Mouse (Mus musculus) olfactory bulb, adult 2 months (tissue): ENCODE measurements around the gene Atoh8. TPM values are rescaled to one million over a fixed set of nuclear protein-coding genes. Genes with fewer than 3 reads are reported as not detected.

Experiments used
- H3K27ac ChIP-seq: fragments of 200-500 bp; 2 replicates; pipeline ENCODE4 v1.5.1; 2012; ENCODE audit warnings: low read depth, low read length; ENCODE audit not compliant: insufficient read depth
- H3K4me1 ChIP-seq: fragments of 200-500 bp; 2 replicates; pipeline ENCODE4 v1.6.1; 2012; ENCODE audit warnings: low read length; ENCODE audit not compliant: control insufficient read depth, insufficient read depth
- H3K4me3 ChIP-seq: fragments of 200-500 bp; 2 replicates; pipeline ENCODE4 v1.5.1; 2012; ENCODE audit warnings: mild to moderate bottlenecking, low read depth, low read length, moderate library complexity; ENCODE audit not compliant: insufficient read depth
- CTCF ChIP-seq: fragments of 200-500 bp; IDR thresholded peaks from 2 replicates; pipeline ENCODE4 v1.5.1; 2012; ENCODE audit warnings: low read depth, mild to moderate bottlenecking, low read length, moderate library complexity; ENCODE audit not compliant: insufficient read depth
- POLR2A ChIP-seq: fragments of 200-500 bp; IDR thresholded peaks from 2 replicates; pipeline ENCODE4 v1.6.1; 2012; ENCODE audit warnings: mild to moderate bottlenecking, low read depth, low read length, moderate library complexity; ENCODE audit not compliant: insufficient read depth
- WGBS: fragments of 180-500 bp; shearing (Covaris S2); methylation state at CpG from one replicate; pipeline ENCODE4 v1.1.7; 2018; 5-methylcytosine and 5-hydroxymethylcytosine counted together
- polyA plus RNA-seq: library from polyadenylated mRNA; stranded (reverse); fragments of >200 nt; gene quantifications from 2 replicates; pipeline ENCODE4 v1.2.4, GENCODE M21; 2012; ENCODE audit warnings: low replicate concordance; ENCODE audit not compliant: missing spikeins, insufficient read depth, insufficient read length

Gene Atoh8
- polyA plus RNA-seq, 1 experiment, result not detected

DNA sequence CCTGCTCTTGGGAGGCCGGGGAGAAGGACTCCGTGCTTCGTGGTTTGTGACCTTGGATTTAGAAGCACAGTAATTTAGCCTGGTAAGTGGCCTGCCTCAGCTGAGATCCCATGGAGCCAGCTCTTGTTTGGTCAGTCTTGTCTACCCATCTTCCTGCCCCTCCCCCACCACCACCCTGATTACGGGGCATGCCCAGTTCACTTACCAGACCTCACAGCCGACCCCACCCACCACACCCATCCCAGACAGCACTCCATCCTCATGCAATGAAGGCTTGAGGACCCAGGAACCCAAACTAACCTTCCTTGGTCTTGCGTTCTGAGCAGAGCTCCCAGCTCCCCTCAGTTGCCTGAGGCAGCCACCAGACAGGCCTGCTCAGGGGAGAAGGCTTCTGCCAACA, 37.8 kb upstream of the Atoh8 start:
- no peak for TF ChIP-seq POLR2A
- no peak for TF ChIP-seq CTCF
- peaks cover 3% of the 10 kb centered on the region; the same call in 1 of the 2 replicates for H3K4me1 ChIP-seq
- H3K4me3 ChIP-seq, result no peak overlapping the region
- H3K27ac ChIP-seq, result no peak overlapping the region
- 85% methylated on average over 6 of the region's 6 CpGs for WGBS

DNA sequence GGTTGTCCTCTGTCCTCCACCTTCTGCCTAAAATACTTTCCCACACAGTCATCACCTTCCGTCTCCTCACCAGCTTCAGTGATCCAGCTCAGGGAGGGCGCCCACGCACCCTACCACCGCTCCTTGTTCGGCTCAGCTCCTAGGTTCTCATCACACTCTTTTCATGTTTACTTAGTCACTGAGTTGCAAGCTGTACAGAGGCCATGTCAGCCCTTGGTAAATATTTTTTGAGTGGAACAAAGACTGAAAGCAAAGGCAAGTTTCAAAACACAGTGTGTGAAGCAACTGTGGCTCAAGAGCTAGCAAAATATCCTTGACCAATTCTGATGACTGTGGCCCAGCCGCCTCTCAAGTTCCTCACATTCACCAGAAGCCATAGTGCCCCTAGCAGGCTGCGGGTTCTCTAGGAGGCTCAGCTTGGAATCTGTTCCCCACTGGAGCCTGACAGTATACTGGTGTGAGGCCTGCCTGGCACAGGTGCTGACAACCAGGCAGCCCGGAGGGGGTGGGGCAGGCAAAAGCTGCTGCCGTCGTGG, 36.9 kb upstream of the Atoh8 start:
- no peaks in the 10 kb centered on the region for H3K4me1 ChIP-seq
- no peak overlapping the region for H3K27ac ChIP-seq
- whole genome bisulfite sequencing, result 86% methylated on average over 10 of the region's 10 CpGs
- no peak for TF ChIP-seq CTCF
- no peak for TF ChIP-seq POLR2A
- no peak overlapping the region for H3K4me3 ChIP-seq

DNA sequence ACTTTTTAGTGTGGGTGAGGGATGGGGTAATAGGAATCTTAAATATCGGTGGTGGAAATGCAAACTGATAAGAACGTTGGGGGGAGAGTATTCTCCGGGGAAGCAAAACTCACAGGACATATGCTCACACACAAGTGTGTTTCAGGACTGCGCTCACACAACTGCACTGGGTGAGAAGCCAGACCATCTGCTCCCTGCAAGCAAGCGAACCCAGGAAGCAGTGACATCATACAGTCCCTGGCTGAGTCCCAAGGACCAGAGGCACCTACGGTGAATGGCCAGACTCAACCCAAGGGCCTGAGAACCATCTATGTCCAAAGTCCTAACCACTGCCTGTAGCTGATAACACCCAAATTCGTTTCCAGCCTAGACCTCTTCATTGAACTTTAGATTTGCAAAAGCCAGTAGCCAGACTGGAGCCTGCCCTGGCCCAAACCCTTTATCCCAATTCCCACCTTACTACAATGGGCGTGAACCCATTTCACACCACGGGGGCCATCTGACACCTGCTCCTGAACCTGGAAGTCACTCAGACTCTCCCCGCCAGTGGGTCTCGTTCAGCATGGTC, 35.7 kb upstream of the Atoh8 start:
- H3K4me1 ChIP-seq, result no peaks in the 10 kb centered on the region
- no peak overlapping the region for H3K27ac ChIP-seq
- 82% methylated on average over 11 of the region's 11 CpGs for WGBS
- TF ChIP-seq POLR2A (no peak), CTCF (no peak)
- no peak overlapping the region for H3K4me3 ChIP-seq

DNA sequence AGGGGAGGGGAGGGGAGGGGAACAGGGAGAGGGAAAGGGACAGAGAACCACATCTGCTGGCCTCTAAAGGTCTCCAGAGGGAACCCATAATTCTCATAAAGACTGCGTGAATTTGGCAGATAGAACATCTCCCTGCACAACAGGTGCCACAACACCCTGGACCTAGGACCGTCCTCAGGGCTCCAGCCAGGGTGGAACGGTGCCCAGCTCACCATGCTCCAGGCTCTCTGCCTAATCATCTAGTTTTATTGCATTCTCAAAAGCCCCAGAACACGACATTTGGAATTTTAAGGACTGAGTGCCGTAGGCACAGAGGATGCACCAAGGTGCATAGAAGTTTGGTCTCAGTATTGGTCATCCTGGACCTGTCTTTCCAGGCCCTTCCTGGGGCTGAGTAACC, 34.9 kb upstream of the Atoh8 start:
- TF ChIP-seq CTCF (no peak), POLR2A (no peak)
- Histone ChIP-seq H3K27ac (no peak overlapping the region), H3K4me1 (no peaks in the 10 kb centered on the region), H3K4me3 (no peak overlapping the region)
- WGBS, result 80% methylated on average over 5 of the region's 5 CpGs

DNA sequence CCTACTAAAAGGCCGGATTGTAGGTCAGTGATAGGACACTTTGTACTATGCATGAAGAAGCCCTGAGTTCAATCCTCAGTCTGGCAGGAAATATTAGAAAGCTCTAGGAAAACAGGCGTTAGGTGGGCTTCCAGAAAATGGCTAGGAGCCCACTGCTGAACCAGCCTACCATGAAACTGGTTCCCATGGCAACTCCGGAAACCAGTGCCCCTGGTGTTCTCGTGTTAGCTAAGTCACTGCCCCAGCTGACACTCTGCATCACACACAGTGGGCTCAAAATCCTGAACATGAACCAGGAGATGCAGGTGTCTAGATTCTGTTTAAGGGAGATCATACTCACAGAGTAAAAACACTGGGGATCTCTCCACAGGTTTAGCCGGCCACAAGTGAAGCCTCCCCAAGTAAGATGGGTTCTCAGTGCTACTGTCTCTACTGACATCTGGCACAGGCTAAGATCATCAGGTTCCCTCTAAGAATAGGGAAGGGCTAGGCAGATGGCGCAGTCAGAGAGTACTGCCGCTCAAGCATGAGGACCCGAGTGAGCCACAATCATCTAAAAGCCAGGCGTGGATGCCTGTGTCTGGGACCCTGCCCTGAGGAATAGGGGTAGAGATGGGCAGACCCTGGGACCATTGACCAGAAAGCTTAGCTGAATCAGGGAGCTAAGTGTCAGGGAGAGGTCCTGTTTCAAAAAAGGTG, 32.9 kb upstream of the Atoh8 start:
- Histone ChIP-seq H3K4me1 (no peaks in the 10 kb centered on the region), H3K27ac (no peak overlapping the region), H3K4me3 (no peak overlapping the region)
- TF ChIP-seq CTCF (no peak), POLR2A (no peak)
- 72% methylated on average over 9 of the region's 9 CpGs for WGBS

DNA sequence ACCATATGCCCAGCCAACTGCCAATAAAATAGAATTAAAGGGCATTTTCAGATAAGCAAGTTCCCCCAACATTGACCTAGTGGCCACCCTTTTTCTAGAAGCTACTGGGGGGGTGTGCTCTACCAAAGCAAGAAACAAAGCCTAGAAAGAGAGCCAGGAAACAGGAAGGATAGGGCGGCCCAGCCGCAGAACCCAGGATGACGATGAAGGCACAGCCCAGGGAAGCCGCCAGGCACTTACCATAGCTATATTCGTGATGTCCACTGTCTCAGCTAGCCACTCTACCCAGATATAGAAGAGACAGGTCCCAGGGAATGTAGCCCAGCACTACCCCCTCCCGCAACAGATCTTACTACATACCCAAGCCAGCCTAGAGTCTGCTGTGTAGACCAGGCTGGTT, 30.3 kb upstream of the Atoh8 start:
- TF ChIP-seq CTCF, result no peak
- no peak for TF ChIP-seq POLR2A
- WGBS, result 91% methylated on average over 6 of the region's 6 CpGs
- Histone ChIP-seq H3K4me3 (no peak overlapping the region), H3K4me1 (peaks cover 2% of the 10 kb centered on the region), H3K27ac (no peak overlapping the region)

DNA sequence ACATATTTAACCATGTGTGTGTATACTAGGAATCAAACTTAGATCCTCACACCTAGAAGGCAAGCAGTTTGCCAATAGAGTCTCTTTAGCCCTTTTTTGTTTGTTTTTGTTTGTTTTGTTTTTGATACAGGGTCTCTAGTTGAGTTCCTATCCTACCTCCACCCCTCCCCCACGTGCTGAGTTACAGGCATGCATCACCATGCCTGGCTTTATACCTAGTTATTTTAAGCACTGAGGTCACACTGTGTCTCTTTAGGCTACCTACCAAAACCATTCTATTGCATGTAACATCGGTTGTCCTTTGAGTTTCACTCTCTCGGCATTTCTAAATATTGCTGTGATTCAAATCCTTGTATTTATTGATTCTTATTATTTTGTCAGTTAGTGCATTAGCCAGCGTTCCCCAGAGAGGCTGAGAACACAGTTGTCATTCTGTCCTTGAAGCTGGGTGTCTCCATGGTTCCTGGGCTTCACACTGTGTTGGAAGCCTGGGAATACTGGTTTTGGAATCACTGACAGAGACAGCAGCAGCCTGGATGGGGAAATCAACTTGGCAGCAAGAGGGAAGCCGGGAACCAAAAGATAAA, 28.4 kb upstream of the Atoh8 start:
- peaks cover 2% of the 10 kb centered on the region for H3K4me1 ChIP-seq
- 59% methylated on average over 5 of the region's 5 CpGs for WGBS
- H3K4me3 ChIP-seq, result no peak overlapping the region
- H3K27ac ChIP-seq, result no peak overlapping the region
- TF ChIP-seq POLR2A, result no peak
- TF ChIP-seq CTCF, result no peak

DNA sequence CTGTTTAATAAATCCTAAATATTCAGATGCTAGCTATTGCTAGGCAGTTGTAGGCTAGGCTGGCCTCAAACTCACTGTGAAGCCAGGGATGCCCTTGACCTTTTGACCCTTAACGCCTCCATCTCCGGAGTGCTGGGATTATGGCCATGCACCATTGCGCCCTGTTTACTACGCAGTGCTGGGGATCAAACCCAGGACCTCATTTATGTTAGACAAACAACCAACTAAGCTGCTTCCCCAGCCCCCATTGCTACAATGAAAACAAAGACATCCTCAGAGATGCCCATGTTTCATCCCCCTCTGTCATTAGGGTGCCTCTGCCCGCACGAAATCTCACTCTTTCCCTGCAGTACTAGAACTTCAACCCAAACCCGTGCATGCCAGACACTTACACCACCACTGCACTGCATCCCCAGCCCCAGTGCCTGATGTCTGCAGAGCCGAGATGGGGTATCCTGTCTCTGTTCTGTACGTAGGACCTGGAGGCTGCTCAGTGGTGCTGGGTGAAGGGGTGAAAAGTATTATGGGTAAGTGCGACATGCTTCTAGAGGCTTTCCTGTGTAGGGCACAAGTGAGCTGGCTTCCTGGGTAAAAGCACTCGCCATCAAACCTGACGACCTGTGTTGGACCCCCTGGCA, 26.4 kb upstream of the Atoh8 start:
- H3K27ac ChIP-seq, result no peak overlapping the region
- TF ChIP-seq POLR2A, result no peak
- TF ChIP-seq CTCF, result no peak
- 83% methylated on average over 12 of the region's 12 CpGs for WGBS
- H3K4me1 ChIP-seq, result peaks cover 2% of the 10 kb centered on the region
- H3K4me3 ChIP-seq, result no peak overlapping the region
